Mouse (Mus musculus) ovary, postnatal 36 days (tissue): Measurements from ENCODE around the gene Lrrc74b.
"Not testable (repeated sequence)": the region's sequence is repeated elsewhere in the genome, so short reads cannot be mapped to it uniquely, and the experiment has no call there.

Experiments
- DNase-seq: peaks from one replicate; pipeline ENCODE4 v3.0.0; 2022; ENCODE audit warnings: low spot score, mixed read lengths

The Lrrc74b gene

DNA sequence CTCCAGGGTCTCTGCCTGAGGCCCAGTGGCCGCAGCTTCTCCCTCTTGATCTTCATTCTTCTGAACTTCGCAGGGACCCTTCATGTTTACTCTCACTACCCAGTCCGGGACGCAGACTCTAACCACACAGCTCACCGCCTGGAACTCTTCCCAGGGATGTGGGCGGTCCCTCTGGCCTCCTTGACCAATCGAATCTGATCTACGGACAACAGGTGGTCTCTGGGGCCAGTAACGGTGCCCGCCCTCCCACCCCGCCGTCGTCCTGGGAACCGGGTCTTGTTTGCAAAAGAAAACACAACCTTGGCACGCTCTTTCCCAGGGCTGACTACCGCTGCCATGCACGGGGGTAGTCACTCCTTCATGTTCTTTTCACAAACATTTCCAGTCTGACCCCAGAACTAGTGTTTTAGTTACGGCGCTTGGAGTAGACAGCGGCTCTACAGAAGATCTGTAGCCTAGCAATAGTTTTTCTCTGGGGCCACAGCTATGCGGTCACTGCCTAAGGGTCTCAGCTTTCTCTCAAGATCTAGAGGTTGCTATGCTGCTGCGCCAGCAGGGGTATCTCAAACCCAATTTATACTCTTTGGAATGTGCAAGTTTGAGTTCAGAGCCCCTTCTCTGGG lies at the start of gene Lrrc74b:
Gene Lrrc74b (minus strand): TSS at position 120 of the 623 bp plus-strand sequence.
- peak; percentile 74 for DNase-seq

DNA sequence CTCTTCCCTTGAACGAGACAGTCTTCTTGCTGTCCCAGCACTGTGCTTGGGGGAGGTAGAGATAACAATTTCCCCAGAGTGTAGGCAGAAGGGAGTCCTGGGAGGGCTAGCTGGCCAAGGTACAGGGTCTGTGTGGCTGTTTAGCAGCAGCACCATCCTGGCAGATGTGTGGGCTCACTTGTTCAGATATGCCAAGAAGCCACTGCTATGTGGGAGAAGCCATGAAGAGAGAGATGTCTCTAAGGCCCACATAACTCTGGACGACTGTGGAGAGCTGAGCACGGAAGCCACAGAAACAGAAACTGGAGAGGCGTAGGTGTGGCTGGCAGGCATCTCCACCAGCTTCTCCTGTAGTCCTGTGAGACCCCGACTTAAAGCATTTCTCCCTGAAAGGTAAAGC lies 44.6 kb upstream of the Lrrc74b start:
- no peak for DNase-seq

DNA sequence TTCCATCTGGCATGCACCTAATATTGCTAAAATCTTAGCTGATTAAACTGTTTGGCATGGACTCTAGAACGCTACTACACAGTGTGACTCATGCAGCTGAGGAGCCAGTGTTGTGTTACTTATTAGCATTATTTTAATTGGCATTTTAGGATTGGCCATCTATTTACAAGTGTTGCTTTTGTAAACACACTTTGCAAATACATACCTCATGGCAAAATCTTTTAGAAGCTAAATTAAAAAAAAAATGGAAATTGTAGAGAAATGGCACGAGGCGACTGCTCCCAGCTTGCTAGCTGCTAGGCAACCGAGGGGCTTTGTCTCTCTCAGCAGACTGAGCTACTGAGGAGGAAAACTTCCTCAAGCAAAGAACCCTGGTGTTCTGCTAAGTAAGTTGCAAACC lies 43.9 kb upstream of the Lrrc74b start:
- no peak for DNase-seq

DNA sequence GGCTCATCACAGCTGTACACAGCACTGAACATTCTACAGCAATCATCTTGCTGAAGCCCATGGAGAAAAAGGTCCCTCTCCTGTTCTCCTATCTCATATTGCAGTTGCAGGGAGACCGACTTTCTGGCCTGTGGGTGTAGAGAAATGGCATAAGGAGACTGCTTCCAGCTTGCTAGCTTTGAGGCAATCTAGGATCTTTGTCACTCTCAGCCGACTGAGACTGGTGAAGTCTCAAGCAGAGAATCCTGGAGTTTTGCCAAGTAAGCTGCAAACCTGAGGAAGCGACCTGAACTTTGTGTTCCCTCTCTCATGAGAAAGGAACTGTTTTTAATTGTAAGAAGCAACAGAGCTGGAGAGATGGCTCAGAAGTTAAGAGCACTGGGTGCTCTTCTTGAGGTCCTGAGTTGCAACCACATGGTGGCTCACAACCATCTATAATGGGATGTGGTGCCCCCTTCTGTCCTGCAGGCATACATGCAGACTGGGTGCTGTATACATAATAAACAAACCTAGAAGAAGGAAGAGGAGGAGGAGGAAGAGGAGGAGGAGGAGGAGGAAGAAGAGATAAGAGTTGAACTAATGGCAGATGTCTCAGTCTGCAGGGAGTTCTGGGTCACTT lies 40.0 kb upstream of the Lrrc74b start:
- no peak for DNase-seq

DNA sequence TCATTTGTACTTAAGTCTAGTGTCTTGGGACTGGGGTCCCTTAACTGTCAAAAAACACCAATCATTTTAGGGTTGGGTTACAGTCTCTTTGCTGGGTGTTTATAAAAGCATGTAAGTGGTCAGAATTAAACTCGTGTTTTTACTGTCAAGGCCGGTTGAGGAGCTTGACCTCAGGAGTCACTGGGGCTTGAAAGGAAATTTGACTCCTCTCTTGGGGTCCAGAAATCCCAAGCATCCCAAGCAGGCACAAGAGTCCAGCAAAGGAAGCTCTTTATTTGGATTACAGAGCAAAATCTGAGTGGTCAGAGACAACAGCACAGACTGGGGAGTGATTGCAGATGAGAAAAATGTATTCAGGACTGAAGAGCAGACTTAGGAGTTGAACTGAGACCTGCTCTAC lies 29.7 kb upstream of the Lrrc74b start:
- no peak for DNase-seq

DNA sequence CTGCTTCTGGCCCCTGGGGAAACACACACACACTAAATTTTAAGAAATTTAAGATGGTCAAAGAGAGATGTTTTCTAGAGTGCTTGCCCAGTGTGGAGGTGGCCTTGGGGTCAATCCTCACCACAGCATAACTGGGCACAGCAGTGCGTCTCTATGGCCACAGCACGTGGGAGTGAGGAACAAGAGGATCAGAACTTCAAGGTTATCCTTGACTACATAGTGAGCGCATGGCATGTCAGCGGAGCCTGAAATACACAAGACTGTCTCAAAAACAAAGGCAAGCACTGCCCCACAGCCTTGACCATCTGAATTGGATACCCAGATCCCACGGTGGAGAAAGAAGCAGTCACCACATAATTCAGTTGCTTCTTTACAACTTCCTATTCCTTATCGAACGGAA lies 23.5 kb upstream of the Lrrc74b start:
- peak; percentile 47 for DNase-seq

DNA sequence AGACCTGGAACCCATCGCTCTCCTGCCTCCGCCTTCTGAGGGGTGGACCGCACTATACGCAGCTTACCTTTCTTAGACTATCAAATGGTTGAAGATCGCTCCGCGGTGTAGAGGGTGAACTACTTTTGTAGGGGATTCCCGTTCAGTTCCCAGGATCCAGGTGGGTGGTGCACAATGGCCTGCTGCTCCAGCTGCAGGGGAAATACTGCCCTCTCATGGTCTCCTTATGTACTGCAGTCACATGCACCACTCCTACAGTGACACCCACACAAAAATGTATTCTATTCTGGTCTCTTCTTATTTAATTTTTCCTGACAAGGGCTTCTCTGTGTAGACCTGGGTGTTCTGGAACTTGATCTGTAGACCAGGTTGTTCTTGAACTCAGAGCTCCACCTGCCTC lies 22.0 kb upstream of the Lrrc74b start, which contains the start of gene Slc7a4:
Gene Slc7a4 (minus strand): TSS at position 151 of the 400 bp plus-strand sequence.
- no peak for DNase-seq

DNA sequence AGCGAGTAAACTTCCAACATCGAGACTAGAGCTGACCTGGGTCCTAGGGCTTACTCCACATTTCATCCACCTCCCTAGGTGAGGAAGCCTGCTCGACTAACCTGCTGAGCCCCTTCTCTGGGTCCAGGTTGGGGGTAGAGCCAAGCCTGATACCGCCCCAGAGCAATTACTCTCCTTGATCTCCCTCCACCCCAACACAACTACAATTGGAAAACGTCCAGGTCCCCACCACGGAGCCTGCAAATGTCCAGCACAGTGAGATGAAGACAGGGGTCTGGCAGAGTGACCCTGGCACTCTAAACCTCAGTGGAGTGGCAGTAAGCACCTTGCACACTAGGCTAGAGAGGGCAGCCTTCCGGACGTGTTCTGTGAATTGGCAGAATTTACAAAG lies 15.8 kb upstream of the Lrrc74b start:
- no peak for DNase-seq

DNA sequence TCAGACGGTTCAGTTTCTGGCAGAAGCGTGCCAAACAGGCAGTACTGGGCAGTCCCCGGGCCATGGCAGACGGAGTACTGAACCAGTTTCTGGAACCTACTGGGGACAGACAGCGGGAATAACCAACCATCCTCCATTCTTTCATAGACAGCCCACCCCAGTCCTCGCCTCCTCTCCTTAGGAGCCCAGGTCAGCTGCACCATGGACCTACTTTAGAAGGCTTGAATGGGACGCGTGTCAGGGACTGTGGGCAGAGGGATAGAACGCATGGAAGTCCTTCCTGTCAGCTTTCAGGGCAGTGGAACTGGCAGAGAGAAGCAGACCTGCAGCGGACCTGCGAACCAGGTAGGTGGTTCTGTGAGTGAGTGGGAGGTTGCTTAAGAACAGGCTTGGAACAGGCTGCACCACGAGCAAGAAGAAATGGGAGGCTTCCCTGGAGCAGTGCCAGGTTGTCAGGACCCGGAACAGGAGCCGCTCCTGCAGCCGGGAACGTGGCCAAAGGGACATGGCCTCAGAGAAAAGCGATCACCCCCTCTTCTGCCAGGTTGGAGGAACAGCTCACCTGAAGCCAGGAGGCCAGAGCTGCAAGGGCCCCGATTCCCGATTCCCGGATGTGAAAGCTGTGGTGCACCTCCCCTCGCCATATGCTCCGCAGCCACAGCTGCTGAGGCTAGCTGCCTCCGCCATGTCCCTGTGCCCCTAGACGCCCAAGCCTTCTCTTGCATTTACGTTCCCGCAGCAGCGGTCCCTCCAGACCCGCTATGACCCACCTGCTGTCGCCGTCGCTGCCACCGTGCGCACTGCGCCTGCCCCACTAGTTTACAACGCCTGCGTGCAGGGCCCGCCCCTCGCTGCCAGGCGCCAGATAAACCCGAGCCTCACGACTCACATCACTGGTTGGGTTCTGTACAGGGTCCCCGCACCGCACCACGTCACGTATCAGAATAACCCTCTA lies 15.1 kb upstream of the Lrrc74b start:
- DNase-seq, result peak; percentile 78

DNA sequence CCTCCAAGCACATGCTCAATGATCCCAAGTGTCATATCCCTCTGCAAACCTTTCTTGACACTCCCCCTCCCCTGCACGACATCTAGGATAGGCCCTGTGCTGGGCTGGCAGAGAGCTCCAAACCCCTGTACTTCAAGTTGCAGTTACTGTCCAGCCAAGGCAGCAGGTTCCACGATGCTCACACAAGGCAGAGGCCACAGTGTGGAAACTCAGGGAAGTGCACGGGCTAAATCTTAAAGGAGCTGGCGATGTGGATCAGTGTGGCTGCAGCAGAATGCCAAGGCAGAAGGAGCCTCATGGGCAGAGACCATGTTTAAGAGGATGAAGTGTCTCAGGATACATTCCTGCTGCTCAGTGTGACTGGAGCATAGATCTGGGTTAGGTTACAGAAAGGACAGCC lies 5.1 kb upstream of the Lrrc74b start:
- no peak for DNase-seq

DNA sequence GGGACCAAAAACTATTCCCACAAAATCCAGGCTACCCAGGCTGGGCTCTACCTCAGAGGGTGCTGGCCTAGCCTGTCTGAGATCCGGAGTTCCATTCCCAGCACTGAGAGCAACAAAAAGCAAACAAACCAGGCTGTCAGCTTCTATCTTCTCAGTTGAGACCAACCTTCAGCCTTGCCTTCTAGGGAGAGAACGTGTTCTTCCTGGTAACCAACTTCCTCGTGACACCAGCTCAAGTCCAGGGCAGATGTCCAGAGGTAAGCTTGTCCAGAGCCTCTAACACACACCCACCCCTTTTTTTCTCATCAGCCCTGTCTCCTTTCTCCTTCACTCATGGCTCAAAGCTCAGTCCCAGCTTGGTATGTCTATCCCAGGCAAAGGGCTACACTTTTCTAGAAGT lies 3.7 kb upstream of the Lrrc74b start:
- no peak for DNase-seq

DNA sequence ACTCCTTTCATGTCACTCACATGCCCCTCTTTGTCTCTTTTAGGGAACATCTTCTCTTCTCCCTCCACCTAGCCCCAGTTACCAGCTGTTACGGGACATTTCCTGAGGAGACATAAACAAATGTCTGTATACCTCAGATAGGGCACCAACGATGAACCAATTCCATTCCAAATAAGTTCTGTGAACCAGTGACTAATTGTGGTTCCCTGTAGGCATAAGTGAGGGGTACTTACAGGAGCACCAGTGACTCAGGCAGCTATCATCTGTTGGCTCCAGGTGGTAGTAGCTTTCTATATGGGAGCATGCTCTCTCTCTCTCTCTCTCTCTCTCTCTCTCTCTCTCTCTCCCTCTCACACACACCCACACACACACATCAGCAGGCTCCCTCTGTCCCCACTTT lies 3.2 kb upstream of the Lrrc74b start:
- no peak for DNase-seq

DNA sequence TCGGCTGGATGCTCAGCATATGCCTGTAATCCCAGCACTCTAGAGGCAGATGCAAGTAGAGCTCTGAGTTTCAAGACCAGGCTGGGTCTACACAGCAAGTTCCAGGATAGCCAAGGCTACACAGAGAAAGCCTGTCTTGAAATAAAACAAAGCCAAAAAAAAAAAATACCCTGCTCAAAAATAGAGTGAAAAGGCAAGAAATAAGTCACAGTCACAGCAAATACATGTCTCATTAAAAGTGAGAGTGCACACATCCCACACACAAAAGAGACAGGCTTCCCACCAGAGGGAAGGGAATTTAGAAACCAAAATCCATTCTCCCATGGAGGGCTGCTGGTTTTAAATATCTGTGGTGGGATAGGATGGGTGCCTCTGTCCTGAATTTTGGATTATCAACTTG lies 2.5 kb upstream of the Lrrc74b start:
- no peak for DNase-seq

DNA sequence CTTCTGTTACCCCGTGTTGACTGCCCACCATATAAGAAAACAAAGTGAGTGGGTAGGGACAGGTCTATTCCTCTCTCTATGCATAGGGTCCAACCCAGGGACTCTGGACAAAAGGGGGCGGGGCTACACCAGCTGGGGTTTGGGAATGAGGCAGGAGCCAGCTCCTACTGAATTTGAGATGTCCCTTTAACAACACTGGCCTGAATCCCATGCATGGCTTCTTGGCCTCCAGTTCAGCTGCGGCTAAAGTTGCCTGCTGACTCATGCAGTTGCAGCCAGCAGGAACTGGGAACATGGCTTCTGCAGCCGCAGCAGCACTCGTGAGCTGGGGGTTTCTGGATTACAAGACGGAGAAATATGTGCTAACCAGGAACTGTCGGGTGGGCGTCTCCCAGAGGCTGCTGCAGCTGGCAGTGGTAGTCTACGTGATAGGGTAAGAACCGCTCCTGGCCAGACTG lies 733 bp upstream of the Lrrc74b start, which contains the start of gene P2rx6:
Gene P2rx6 (plus strand): TSS at position 135 of the 458 bp plus-strand sequence.
- peak; percentile 58 for DNase-seq

DNA sequence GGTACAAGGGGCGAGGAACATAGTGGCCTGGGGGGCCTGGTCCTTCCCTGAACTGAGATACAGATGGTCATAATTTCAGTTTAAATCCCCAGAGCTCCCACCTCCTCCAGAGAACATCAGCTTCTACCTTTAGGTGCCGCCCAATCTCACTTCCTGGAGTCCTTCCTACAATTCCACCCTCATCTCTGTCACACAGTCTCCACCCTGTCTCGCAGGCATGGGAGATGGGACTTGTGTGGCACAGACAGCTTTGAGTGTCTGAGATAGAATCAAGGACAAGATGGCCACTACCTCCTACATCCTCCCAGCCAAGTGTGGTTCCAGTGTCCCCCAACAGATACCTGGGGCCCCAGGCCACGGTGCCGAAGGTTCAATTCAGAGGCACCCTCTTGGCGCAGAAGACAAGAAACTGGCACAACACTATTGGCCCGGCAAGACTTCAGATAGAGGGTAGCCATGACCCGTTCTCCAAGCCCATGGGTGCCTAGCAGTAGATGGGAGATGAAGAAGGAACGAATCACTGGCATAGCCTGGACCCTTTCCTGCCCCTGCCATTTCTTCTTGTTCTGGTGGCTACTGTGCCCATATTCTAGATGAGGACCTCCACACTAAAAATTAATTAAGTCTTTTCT lies 1.5 kb downstream of the Lrrc74b start:
- DNase-seq, result no peak

DNA sequence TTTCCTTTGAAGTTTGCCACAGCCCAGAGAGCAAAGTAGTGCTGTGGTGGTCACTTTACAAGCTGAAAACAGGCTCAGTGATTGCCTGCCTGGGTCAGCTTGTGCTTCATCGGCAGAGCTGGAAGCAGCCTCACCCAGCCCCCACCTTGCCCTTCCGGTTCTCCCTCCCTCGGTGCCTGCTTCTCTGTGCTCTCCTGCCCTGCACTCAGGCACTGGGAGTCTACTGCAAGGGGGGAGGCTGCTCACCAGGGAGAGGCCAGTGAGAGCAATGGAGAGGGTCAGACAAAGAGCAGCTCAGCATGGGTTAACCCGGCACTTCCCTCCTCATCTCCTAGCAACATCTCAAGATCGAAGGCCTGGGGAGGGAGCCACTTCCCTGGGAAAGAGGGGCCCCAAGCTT lies 2.2 kb downstream of the Lrrc74b start:
- DNase-seq, result no peak

DNA sequence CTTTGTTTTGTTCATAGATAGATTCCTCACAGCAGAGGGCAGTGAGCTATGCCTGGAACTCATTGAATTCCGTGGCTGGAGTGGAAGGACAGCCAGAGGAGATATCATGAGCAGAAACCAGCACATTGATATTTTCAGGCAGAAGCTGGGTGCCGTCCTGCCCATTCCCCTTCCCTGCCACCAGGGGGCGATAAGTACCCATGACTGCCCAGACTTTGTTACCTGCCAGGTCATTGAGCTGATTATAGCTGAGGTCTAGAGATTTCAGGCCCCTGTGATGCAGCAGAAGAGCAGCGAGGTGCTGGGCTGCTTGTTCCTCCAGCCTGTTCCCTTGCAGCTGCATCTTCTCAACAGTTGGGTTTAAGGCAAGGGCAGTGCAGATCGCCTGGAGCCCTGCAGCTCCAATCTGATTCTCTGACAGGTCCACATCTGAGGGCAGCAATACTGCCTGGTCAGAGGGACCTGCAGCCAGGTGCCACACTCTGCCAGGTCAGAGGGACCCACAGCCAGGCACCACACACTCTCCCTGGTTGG lies 3.0 kb downstream of the Lrrc74b start:
- DNase-seq, result peak; percentile 71

DNA sequence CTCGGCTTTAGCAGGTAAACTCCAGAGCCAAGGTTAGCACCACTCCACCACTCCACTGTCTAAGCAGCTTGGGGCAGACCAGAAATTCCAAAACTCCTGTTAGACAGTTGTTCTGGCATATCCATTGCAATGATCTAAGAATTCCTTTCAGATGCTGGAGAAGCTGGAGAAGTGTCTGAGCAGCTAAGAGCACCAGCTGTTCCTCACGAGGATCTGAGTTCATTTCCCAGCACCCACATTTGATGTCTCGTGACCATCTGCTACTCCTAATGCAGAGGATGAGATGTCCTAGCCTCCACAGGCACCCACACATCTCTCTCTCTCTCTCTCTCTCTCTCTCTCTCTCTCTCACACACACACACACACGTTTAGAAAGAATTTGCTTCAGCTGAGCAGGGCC lies 4.1 kb downstream of the Lrrc74b start:
- no peak for DNase-seq

DNA sequence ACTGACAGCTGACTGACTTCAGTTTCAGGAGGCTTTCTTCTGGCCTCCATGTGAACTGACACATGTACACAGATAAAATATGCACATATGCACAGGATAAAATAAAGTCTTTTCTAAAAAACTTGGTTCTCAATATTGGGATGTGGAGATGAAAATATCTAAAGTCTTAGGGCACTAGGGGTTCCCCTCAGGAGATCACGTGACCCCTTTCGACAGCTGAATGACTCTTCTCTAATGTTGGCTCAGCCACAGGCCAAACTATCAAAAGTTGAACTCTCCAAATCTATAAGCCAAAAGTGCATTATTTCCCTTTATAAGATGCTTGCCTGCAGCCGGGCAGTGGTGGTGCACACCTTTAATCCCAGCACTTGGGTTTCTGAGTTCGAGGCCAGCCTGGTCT lies 4.9 kb downstream of the Lrrc74b start:
- DNase-seq, result no peak

DNA sequence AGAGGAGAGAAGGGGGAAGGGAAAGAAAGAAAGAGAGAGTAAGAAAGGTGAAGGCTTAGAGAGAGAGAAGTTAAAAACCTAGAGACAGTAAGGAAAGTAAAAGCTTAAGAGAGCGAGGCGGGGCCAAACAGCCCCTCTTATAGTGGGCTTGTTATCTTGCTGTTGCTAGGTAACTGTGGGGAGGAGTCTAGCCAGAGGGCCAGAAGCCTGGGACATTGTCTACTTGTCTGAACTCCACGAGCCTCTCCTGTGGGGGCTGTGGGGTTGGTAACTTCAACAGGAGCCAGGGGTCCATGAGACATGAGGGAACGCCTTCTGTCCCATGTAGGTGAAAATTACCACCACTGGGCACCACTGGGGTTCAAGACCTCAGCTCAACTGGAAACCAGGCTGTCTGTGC lies 6.3 kb downstream of the Lrrc74b start:
- not testable (repeated sequence) for DNase-seq

DNA sequence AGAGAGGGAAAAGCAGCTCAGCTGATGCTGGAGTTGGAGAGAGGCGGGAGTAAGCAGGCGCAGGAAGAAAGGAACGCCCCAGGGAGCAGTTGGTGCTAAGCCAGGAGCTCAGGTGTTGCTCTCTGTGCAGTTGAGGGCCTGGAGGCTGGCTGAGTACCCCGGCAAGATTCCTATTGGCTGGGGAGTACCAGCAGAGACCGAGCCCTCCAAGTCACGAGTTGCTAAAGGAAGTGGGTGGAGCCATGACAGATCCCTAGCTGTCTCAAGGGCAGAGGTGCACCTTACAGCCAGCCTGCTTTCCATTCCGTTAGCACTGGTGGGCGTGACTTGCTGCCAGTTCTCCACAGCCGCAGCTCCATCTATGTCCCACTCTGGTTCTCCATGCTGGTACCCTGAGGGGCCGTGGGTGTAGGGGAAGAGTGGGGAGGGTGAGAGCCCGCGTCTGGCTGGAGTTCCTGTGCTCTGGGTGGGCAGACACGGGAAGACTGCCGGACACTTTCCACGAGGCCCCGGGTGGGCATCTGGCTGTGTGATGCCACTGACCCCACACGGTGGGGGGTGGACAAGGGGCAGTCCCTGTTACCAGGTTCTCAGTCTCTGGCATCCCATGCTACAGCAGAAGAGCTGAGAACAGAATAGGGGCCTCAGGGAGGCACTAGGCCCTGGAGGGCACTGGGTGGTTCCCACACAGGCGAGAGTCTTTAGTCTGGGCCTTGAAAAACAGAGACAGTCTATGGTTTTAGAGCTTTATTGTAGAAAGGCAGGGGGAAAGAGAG lies 6.9 kb downstream of the Lrrc74b start:
- DNase-seq, result no peak
